ENCODE assay signal across 8 mouse cellular contexts in the genomic region with DNA sequence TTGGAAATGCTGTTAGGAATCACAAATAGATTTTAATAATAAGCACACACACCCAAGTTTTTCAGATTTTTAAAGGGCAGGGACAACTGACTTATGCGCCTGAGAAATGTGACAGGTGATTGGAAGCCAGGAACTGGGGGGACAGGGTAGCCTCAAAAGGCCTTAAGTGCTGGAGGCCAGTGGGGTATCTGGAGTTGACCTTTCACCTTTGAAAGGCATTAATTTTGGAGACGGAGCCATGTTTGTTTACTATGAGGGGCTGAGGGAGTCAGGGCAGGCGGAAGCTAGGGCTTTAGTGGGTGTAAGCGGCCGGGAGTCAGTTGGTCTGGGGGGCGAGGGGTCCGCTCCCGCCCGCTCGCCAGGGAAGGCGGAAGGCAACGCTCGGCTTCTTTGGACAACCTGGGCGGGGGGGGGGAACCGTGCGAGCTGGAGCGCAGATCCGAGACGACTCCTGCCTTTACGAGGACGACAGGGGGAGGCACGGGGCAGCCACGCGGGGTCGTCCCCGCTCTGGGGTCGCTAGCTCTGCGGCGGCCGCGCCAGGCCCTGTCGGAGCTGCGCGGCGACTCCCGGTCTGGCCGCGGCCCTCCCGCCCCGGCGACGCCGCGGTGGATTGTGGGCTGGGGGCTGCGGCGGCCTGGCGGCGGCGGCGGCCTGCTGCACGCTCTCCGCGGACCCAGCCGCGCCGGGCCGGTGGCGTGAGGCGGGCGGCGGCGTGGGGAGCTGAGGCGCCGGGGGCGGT. TPM values are rescaled to one million over a fixed set of nuclear protein-coding genes. Genes with fewer than 3 reads are reported as not detected.
DNase-seq lines count a peak whose midpoint lies in the region; ATAC-seq and TF ChIP-seq lines count a peak whose summit lies in the region.

No protein-coding gene starts in this region.

- 1% methylated on average over 65 of the region's 65 CpGs for WGBS in lung, adult 2 months
- WGBS in forebrain, postnatal 0 days: under 1% methylated on average over 54 of the region's 65 CpGs
- WGBS in intestine, embryonic 15.5 days: under 1% methylated on average over 64 of the region's 65 CpGs
- WGBS in lung, embryonic 16.5 days: under 1% methylated on average over 37 of the region's 65 CpGs

- DNase-seq in lung, adult 2 months: peak; percentile 72
- no peak for DNase-seq in lung, postnatal 25 days (ENCODE audit: low spot score)
- DNase-seq in c-Kit-negative CD71-positive TER-119-positive erythroid progenitor cells, embryonic 14.5 days (ENCODE audit: low read depth, low spot score): peak; percentile 20
- DNase-seq in forebrain, postnatal 0 days: peak; percentile 66
- peak; percentile 34 for DNase-seq in ovary, postnatal 14 days (ENCODE audit: low spot score)
- DNase-seq in right cerebral cortex, adult 18-20 months: no peak

- no peaks in the 10 kb centered on the region for H3K27me3 ChIP-seq in forebrain, postnatal 0 days (ENCODE audit: insufficient read depth, low read length)
- H3K27me3 ChIP-seq in intestine, embryonic 15.5 days (replicated peaks): no peaks in the 10 kb centered on the region
- no peaks in the 10 kb centered on the region for H3K27me3 ChIP-seq in lung, embryonic 16.5 days (ENCODE audit: control insufficient read depth, insufficient read depth, low read depth, low read length)

- peak overlapping the region; percentile 95 for H3K4me3 ChIP-seq in lung, adult 2 months (replicated peaks; ENCODE audit: extremely low read depth, low read depth, low read length)
- peak overlapping the region; percentile 89 for H3K4me3 ChIP-seq in forebrain, postnatal 0 days (ENCODE audit: low read depth, low read length)
- H3K4me3 ChIP-seq in intestine, embryonic 15.5 days (replicated peaks): peak overlapping the region; percentile 82
- H3K4me3 ChIP-seq in lung, embryonic 16.5 days (ENCODE audit: low read length): peak overlapping the region; percentile 92

- peak overlapping the region; percentile 58 for H3K4me2 ChIP-seq in forebrain, postnatal 0 days (ENCODE audit: low read depth)
- peak overlapping the region; percentile 77 for H3K4me2 ChIP-seq in intestine, embryonic 15.5 days (replicated peaks)
- H3K4me2 ChIP-seq in lung, embryonic 16.5 days (ENCODE audit: low read depth, low read length): peak overlapping the region; percentile 61

- no peaks in the 10 kb centered on the region for H3K36me3 ChIP-seq in forebrain, postnatal 0 days (ENCODE audit: insufficient read depth)
- H3K36me3 ChIP-seq in intestine, embryonic 15.5 days: no peaks in the 10 kb centered on the region
- H3K36me3 ChIP-seq in lung, embryonic 16.5 days (ENCODE audit: control insufficient read depth, insufficient read depth, low read length): no peaks in the 10 kb centered on the region

- H3K9me3 ChIP-seq in forebrain, postnatal 0 days (ENCODE audit: low read length): no peaks in the 10 kb centered on the region
- no peaks in the 10 kb centered on the region for H3K9me3 ChIP-seq in intestine, embryonic 15.5 days
- no peaks in the 10 kb centered on the region for H3K9me3 ChIP-seq in lung, embryonic 16.5 days (ENCODE audit: control insufficient read depth, low read length)

- H3K4me1 ChIP-seq in lung, adult 2 months (ENCODE audit: control insufficient read depth, insufficient read depth, low read length): peaks cover 22% of the 10 kb centered on the region
- H3K4me1 ChIP-seq in forebrain, postnatal 0 days (ENCODE audit: insufficient read depth): peaks cover 8% of the 10 kb centered on the region; the same call in 1 of the 2 replicates
- 0 out of 2 replicates have a peak, but pooled peaks cover 3% of the 10 kb centered on the region for H3K4me1 ChIP-seq in intestine, embryonic 15.5 days (replicated peaks)
- H3K4me1 ChIP-seq in lung, embryonic 16.5 days (replicated peaks; ENCODE audit: control insufficient read depth, insufficient read depth, low read length): peaks cover 14% of the 10 kb centered on the region

- TF ChIP-seq CTCF in lung, adult 2 months (IDR thresholded peaks at IDR 0.05; ENCODE audit: insufficient read depth, low read length): no peak
- 0 out of 2 replicates have a peak, but pooled peaks have one; percentile 30 for TF ChIP-seq CTCF in forebrain, postnatal 0 days (IDR thresholded peaks at IDR 0.05; ENCODE audit: low read depth)

- peak overlapping the region; percentile 98 for H3K9ac ChIP-seq in forebrain, postnatal 0 days
- peak overlapping the region; percentile 99 for H3K9ac ChIP-seq in intestine, embryonic 15.5 days
- peak overlapping the region; percentile 99 for H3K9ac ChIP-seq in lung, embryonic 16.5 days (ENCODE audit: low read length)

- peak; percentile 88 for ATAC-seq in forebrain, postnatal 0 days
- ATAC-seq in intestine, embryonic 15.5 days: peak; percentile 90
- ATAC-seq in lung, embryonic 16.5 days (ENCODE audit: low read depth): peak; percentile 87

- TF ChIP-seq POLR2A in lung, adult 2 months (IDR thresholded peaks at IDR 0.05; ENCODE audit: borderline replicate concordance, extremely low read depth, low read depth, low read length): peak; percentile 46; the same call in 1 of the 2 replicates

- H3K27ac ChIP-seq in forebrain, postnatal 0 days (ENCODE audit: low read depth, low read length): peak overlapping the region; percentile 96
- H3K27ac ChIP-seq in intestine, embryonic 15.5 days: peak overlapping the region; percentile 96
- peak overlapping the region; percentile 96 for H3K27ac ChIP-seq in lung, embryonic 16.5 days (ENCODE audit: low read length)

RNA-seq across cellular contexts. Expression of a gene that starts 0.6 kb away (rescaled TPM):
- polyA plus RNA-seq in lung, adult 2 months (2012; rRNA removed): 10.1 and 21.3 TPM in 2 replicates
- 36.4 and 40.2 TPM in 2 replicates for total RNA-seq in forebrain, postnatal 0 days (2014; rRNA removed)
- polyA plus RNA-seq in forebrain, postnatal 0 days (2015; fragmentation: Nextera tagmentation; extraction: Ambion mirVana): 4.4 and 5.6 TPM in 2 replicates
- 12.0 and 13.2 TPM in 2 replicates for polyA plus RNA-seq in intestine, embryonic 15.5 days (2015; fragmentation: Nextera tagmentation; extraction: Ambion mirVana)
- 9.5 and 10.7 TPM in 2 replicates for polyA plus RNA-seq in lung, embryonic 16.5 days (2015; fragmentation: Nextera tagmentation; extraction: Ambion mirVana)

Comparison
In these comparisons a context has a peak if more than half of its experiments do, and no peak if none do; other contexts are left out.
1. DNase-seq: peak in lung, adult 2 months (single experiment), c-Kit-negative CD71-positive TER-119-positive erythroid progenitor cells, embryonic 14.5 days (single experiment), forebrain, postnatal 0 days (single experiment) and ovary, postnatal 14 days (single experiment); none in lung, postnatal 25 days (single experiment) and right cerebral cortex, adult 18-20 months (single experiment).
2. Peak in every context shown above with its lines, with median percentiles within 50 percentile points of each other: H3K4me3 ChIP-seq, ATAC-seq, H3K27ac ChIP-seq, H3K4me2 ChIP-seq and H3K9ac ChIP-seq.